Mouse (Mus musculus) lung, embryonic 14.5 days (tissue): ENCODE results near the gene Fryl. TPM values are rescaled to one million over a fixed set of nuclear protein-coding genes. Genes with fewer than 3 reads are reported as not detected.

Experiments used
- ATAC-seq: fragments of 200-750 bp; cut with Nextera tagmentation; 2 replicates; pipeline ENCODE4 v1.8.0; 2017; ENCODE audit warnings: mild to moderate bottlenecking, moderate TSS enrichment, moderate library complexity; ENCODE audit not compliant: insufficient read depth
- DNase-seq: peaks from one replicate; pipeline ENCODE4 v3.0.0-alpha.2; 2015
- H3K27ac ChIP-seq: fragments of 300-500 bp; sonication (generic); 2 replicates; pipeline ENCODE4 v1.5.1; 2014; ENCODE audit warnings: low read depth, mild to moderate bottlenecking, moderate library complexity
- H3K27me3 ChIP-seq: fragments of 300-500 bp; sonication (generic); 2 replicates; pipeline ENCODE4 v1.6.1; 2014; ENCODE audit warnings: low read length, control low read depth; ENCODE audit not compliant: insufficient read depth
- H3K36me3 ChIP-seq: fragments of 300-500 bp; sonication (generic); 2 replicates; pipeline ENCODE4 v1.6.1; 2014; ENCODE audit warnings: control low read depth; ENCODE audit not compliant: insufficient read depth
- H3K4me1 ChIP-seq: fragments of 300-500 bp; sonication (generic); 2 replicates; pipeline ENCODE4 v1.6.1; 2014; ENCODE audit warnings: antibody characterized with exemption, control low read depth; ENCODE audit not compliant: insufficient read depth
- H3K4me2 ChIP-seq: fragments of 300-500 bp; sonication (generic); 2 replicates; pipeline ENCODE4 v1.6.1; 2014; ENCODE audit warnings: mild to moderate bottlenecking
- H3K4me3 ChIP-seq: fragments of 300-500 bp; sonication (generic); 2 replicates; pipeline ENCODE4 v1.5.1; 2014; ENCODE audit warnings: low read depth, low read length
- H3K9ac ChIP-seq: fragments of 300-500 bp; sonication (generic); 2 replicates; pipeline ENCODE4 v1.6.1; 2014
- H3K9me3 ChIP-seq: fragments of 300-500 bp; sonication (generic); 2 replicates; pipeline ENCODE4 v1.6.1; 2016; ENCODE audit warnings: low read depth, low read length, control low read depth
- CTCF ChIP-seq: IDR thresholded peaks from 2 replicates; pipeline ENCODE4 v1.5.1; 2016; ENCODE audit warnings: antibody characterized with exemption, low read depth
- WGBS: fragments of 180-500 bp; shearing (Covaris S2); extraction: QIAGEN DNeasy Blood & Tissue Kit; methylation state at CpG from one replicate; pipeline ENCODE4 v1.1.7; 2014; 5-methylcytosine and 5-hydroxymethylcytosine counted together
- polyA plus RNA-seq: library from polyadenylated mRNA; unstranded; fragments of >200 nt; fragmentation: Nextera tagmentation; extraction: Ambion mirVana; gene quantifications from 2 replicates; pipeline ENCODE4 v1.2.1, GENCODE M21; 2014

Fryl gene
- polyA plus RNA-seq, 1 experiment from 2014 or later, result 22.6 TPM

DNA sequence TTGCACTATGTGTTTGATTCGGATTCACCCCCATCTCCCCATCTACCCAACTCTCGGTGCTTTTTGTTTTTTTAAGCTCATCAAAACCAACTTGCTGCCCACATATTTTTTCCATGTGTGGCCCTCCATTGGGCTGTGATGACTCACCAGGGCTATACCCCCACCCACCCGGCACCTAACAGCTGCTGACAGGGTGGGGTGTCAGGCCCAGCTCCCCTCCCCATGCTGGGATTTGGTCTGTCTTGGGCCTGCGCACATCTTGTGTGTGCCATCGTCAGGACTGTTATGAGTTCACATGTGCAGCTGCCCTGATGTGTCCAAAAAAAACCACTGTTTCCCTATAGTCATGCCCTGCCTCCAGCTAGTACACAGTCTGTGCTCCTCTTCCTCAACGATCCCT, 33.4 kb downstream of the Fryl start:
- H3K4me3 ChIP-seq, result no peak overlapping the region
- no peak for TF ChIP-seq CTCF
- no peak for DNase-seq
- no peak overlapping the region for H3K27ac ChIP-seq
- no peak overlapping the region for H3K4me2 ChIP-seq
- H3K4me1 ChIP-seq, result no peaks in the 10 kb centered on the region
- no peak for ATAC-seq
- H3K36me3 ChIP-seq, result peaks cover 6% of the 10 kb centered on the region; the same call in 1 of the 2 replicates
- no peak overlapping the region for H3K9ac ChIP-seq
- WGBS, result 71% methylated on average over 6 of the region's 6 CpGs
- no peaks in the 10 kb centered on the region for H3K9me3 ChIP-seq
- no peaks in the 10 kb centered on the region for H3K27me3 ChIP-seq

DNA sequence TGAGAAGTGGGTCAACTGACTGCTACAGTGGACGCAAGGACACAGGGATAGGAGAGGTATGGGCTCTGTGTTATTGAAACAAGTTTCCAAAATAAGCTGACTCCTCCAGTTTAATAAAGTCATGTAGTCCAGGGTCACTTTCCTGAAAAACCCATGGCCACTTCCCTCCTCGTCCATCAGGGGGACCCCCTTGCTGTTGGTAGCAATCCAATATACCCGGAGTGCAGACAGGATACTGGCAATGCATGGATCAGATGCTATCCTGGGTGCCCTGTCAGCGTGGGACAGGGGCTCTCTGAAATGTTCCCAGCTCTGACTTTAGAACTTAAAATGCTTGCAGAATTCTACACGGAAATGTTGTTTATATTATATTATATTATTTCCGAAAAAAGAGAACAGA, 34.0 kb downstream of the Fryl start:
- no peak overlapping the region for H3K4me3 ChIP-seq
- no peak overlapping the region for H3K27ac ChIP-seq
- H3K9ac ChIP-seq, result no peak overlapping the region
- DNase-seq, result peak; percentile 60
- no peaks in the 10 kb centered on the region for H3K9me3 ChIP-seq
- H3K4me1 ChIP-seq, result no peaks in the 10 kb centered on the region
- no peak for ATAC-seq
- no peaks in the 10 kb centered on the region for H3K27me3 ChIP-seq
- peaks cover 6% of the 10 kb centered on the region; the same call in 1 of the 2 replicates for H3K36me3 ChIP-seq
- 45% methylated on average over 6 of the region's 6 CpGs for WGBS
- TF ChIP-seq CTCF, result peak; percentile 70
- no peak overlapping the region for H3K4me2 ChIP-seq

DNA sequence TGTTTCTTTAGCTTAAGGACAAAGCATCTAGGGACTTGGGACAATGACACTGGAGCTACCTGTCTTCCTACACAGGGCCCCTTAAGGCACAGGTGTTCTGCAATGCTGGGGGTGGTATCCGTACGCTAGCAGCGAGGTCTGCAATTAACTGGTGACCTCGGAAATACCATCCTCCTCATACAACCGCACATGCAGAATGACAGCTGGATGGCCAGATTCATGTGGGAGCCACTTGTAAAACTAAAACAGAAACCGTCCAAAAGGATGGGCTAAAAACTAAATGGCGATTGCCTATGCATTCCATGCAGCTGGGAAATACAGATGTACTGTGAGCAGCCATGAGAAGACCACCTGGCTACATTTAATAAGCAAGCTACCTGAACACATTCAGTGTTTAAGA, 34.6 kb downstream of the Fryl start:
- no peak for TF ChIP-seq CTCF
- H3K36me3 ChIP-seq, result peaks cover 6% of the 10 kb centered on the region; the same call in 1 of the 2 replicates
- WGBS, result 81% methylated on average over 7 of the region's 7 CpGs

DNA sequence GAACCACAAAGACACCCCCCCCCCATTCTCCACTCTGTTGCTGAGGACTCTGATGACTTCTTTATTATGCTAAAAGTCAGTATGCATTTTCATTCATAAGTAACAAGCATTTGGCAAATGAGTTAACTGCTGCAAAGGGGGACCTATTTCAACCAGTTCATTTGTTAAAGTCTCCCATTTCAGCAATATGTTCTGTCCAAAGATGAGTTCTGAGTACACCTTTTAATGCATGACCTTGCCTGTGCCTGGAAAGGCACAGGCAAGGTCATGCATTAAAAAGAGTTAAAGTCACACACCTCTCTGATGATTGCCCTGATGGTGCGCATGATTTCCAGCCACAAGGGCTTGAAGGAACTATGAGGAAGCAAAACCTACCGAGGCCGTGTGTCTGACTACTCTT, 36.7 kb downstream of the Fryl start:
- Histone ChIP-seq H3K27ac (no peak overlapping the region), H3K27me3 (no peaks in the 10 kb centered on the region), H3K4me2 (no peak overlapping the region), H3K4me3 (no peak overlapping the region), H3K4me1 (no peaks in the 10 kb centered on the region), H3K9me3 (no peaks in the 10 kb centered on the region), H3K36me3 (peaks cover 6% of the 10 kb centered on the region; the same call in 1 of the 2 replicates), H3K9ac (no peak overlapping the region)
- no peak for TF ChIP-seq CTCF
- DNase-seq (no peak), ATAC-seq (no peak)
- WGBS, result 90% methylated on average over 3 of the region's 3 CpGs

More for the DNA sequence above, 34.6 kb downstream of the Fryl start:
- Histone ChIP-seq H3K27me3 (no peaks in the 10 kb centered on the region), H3K9me3 (no peaks in the 10 kb centered on the region), H3K9ac (no peak overlapping the region), H3K4me1 (no peaks in the 10 kb centered on the region), H3K4me3 (no peak overlapping the region), H3K27ac (no peak overlapping the region), H3K4me2 (no peak overlapping the region)
- no peak for ATAC-seq
- no peak for DNase-seq

DNA sequence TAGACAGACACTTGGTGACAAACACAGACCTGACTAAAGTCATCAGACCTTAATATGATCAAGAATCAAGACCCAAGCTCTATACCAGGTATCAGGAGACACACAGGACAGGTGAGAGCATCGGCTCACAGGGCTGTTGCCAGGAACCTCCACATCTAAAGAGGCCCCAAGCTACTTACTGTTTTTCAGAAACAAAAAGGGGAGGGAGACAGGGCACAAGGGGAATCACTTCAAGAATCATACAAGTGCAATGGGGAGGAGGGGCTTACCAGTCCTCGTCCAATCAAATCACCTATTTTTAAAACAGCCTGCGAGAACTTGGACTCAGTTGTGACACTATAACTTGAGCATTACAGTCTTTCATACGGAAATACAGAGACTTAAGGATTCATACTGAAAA, 38.4 kb downstream of the Fryl start:
- Histone ChIP-seq H3K4me3 (no peak overlapping the region), H3K9ac (no peak overlapping the region), H3K27me3 (no peaks in the 10 kb centered on the region), H3K27ac (no peak overlapping the region), H3K36me3 (peaks cover 6% of the 10 kb centered on the region; the same call in 1 of the 2 replicates), H3K9me3 (no peaks in the 10 kb centered on the region), H3K4me1 (no peaks in the 10 kb centered on the region), H3K4me2 (no peak overlapping the region)
- no peak for DNase-seq
- no peak for TF ChIP-seq CTCF
- WGBS, result 91% methylated on average over 4 of the region's 4 CpGs
- no peak for ATAC-seq

DNA sequence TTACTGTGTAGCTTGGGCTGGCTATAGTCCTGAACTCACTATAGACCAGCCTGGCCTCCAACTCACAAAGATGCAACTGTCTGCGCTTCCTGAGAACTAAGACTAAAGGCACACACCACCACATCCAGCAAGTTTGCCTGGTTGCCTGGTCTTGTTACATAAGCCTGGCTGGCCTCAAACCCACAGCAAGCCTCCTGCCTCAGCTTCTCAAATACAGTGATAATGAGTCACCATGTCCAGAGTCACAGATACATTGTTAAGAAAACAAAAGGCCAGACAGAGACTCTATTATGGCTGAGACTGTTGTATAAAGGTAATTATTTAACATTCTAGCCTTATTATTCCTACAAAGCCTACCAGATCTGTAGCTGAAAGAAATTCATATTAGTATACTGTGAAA, 39.3 kb downstream of the Fryl start:
- WGBS, result 96% methylated on average over 1 of the region's 1 CpGs
- ATAC-seq, result no peak
- Histone ChIP-seq H3K27me3 (no peaks in the 10 kb centered on the region), H3K4me1 (no peaks in the 10 kb centered on the region), H3K4me2 (no peak overlapping the region), H3K9ac (no peak overlapping the region), H3K36me3 (peaks cover 6% of the 10 kb centered on the region; the same call in 1 of the 2 replicates), H3K4me3 (no peak overlapping the region), H3K9me3 (no peaks in the 10 kb centered on the region), H3K27ac (no peak overlapping the region)
- DNase-seq, result no peak
- TF ChIP-seq CTCF, result no peak

DNA sequence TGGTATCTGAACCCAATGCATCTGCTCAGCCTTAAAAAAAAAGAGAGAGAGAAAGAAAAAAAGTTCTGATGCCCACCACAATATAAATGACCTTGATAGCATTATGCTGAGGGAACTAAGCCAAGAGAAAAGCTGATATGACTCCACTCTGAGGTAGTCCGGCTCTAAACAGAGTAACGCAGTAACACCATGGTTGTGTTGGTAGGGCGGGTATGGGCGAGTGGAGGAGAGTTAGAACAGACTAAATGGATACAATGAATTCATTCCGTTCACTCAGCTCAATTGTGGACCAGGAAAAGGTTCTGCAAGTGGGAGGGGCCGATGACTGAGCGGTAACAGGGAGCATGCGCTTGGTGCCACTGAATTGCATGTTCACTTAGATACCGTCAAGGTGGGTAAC, 40.4 kb downstream of the Fryl start:
- no peak for TF ChIP-seq CTCF
- WGBS, result 91% methylated on average over 9 of the region's 9 CpGs

DNA sequence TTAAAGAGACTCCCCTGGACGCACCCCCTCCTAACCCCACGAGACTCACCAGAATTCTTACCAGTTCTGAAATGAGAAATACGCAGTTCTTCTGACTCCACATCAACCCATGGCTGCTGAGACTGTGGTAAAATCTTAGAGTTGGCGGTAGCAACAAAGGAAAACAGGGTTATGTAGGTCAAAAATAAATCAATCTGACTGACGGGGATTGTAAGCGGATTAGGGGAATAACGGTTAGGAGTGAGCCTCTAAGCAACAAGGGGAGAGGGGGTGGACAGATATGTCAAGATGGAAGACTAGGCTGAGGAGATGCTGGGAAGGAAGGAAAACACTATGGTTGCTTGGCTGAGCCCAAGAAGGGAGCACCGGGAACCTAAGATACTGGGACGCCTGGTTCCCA, 44.0 kb downstream of the Fryl start:
- no peak overlapping the region for H3K27ac ChIP-seq
- WGBS, result 82% methylated on average over 9 of the region's 9 CpGs
- no peak for TF ChIP-seq CTCF
- no peaks in the 10 kb centered on the region for H3K9me3 ChIP-seq
- H3K27me3 ChIP-seq, result no peaks in the 10 kb centered on the region
- DNase-seq (no peak), ATAC-seq (no peak)
- H3K36me3 ChIP-seq, result peaks cover 3% of the 10 kb centered on the region; the same call in 1 of the 2 replicates
- no peak overlapping the region for H3K4me2 ChIP-seq
- no peaks in the 10 kb centered on the region for H3K4me1 ChIP-seq
- no peak overlapping the region for H3K4me3 ChIP-seq
- H3K9ac ChIP-seq, result no peak overlapping the region

More for the DNA sequence above, 40.4 kb downstream of the Fryl start:
- Histone ChIP-seq H3K27me3 (no peaks in the 10 kb centered on the region), H3K4me1 (no peaks in the 10 kb centered on the region), H3K36me3 (peaks cover 8% of the 10 kb centered on the region; the same call in 1 of the 2 replicates), H3K27ac (no peak overlapping the region), H3K4me3 (no peak overlapping the region), H3K4me2 (no peak overlapping the region), H3K9ac (no peak overlapping the region), H3K9me3 (no peaks in the 10 kb centered on the region)
- DNase-seq (no peak), ATAC-seq (no peak)
